ENCODE assay signal across 24 mouse cellular contexts in genomic region chr12:50122971-50123370, GRCm38 (mm10).
DNase-seq lines count a peak whose midpoint lies in the region; ATAC-seq and TF ChIP-seq lines count a peak whose summit lies in the region.
"Had no signal": no experiment of that assay in that cellular context is flagged by ENCODE, and none has a peak within 500 bp of the region (broad histone marks: within the 10 kb centered on the region; RNA-seq: fewer than 3 reads in every experiment).

No protein-coding gene starts in this region.

- no peaks in the 10 kb centered on the region for H3K9me3 ChIP-seq in forebrain, embryonic 10.5 days
- H3K9me3 ChIP-seq in forebrain, embryonic 13.5 days (replicated peaks), result no peaks in the 10 kb centered on the region
- H3K9me3 ChIP-seq in forebrain, embryonic 15.5 days, result no peaks in the 10 kb centered on the region
- H3K9me3 ChIP-seq in forebrain, postnatal 0 days (ENCODE audit: low read length), result no peaks in the 10 kb centered on the region
- H3K9me3 ChIP-seq: embryonic facial prominence, embryonic 10.5 days; embryonic facial prominence, embryonic 12.5 days had no signal

- TF ChIP-seq CTCF in brain, embryonic 14.5 days (IDR thresholded peaks at IDR 0.05; ENCODE audit: borderline replicate concordance, extremely low read depth, insufficient read depth, insufficient read length), result no peak
- TF ChIP-seq CTCF in forebrain, postnatal 0 days (IDR thresholded peaks at IDR 0.05; ENCODE audit: low read depth), result no peak

- H3K4me2 ChIP-seq in forebrain, embryonic 13.5 days, result no peak overlapping the region
- no peak overlapping the region for H3K4me2 ChIP-seq in forebrain, embryonic 15.5 days (replicated peaks)
- H3K4me2 ChIP-seq in forebrain, postnatal 0 days (ENCODE audit: low read depth), result no peak overlapping the region
- H3K4me2 ChIP-seq: embryonic facial prominence, embryonic 12.5 days had no signal

- H3K4me3 ChIP-seq in forebrain, embryonic 10.5 days, result no peak overlapping the region
- no peak overlapping the region for H3K4me3 ChIP-seq in forebrain, embryonic 13.5 days
- H3K4me3 ChIP-seq in forebrain, embryonic 15.5 days, result no peak overlapping the region
- no peak overlapping the region for H3K4me3 ChIP-seq in forebrain, postnatal 0 days (ENCODE audit: low read depth, low read length)
- H3K4me3 ChIP-seq: embryonic facial prominence, embryonic 10.5 days; embryonic facial prominence, embryonic 12.5 days had no signal

- no peaks in the 10 kb centered on the region for H3K36me3 ChIP-seq in forebrain, embryonic 10.5 days (replicated peaks)
- H3K36me3 ChIP-seq in forebrain, embryonic 13.5 days (ENCODE audit: poor library complexity, severe bottlenecking), result no peaks in the 10 kb centered on the region
- H3K36me3 ChIP-seq in forebrain, embryonic 15.5 days, result no peaks in the 10 kb centered on the region
- H3K36me3 ChIP-seq in forebrain, postnatal 0 days (ENCODE audit: insufficient read depth), result no peaks in the 10 kb centered on the region
- H3K36me3 ChIP-seq: embryonic facial prominence, embryonic 10.5 days; embryonic facial prominence, embryonic 12.5 days; G1E had no signal

- DNase-seq in forebrain, embryonic 10.5 days (ENCODE audit: extremely low spot score, low spot score), result no peak
- DNase-seq in brain, embryonic 14.5 days (ENCODE audit: low read depth), result peak; percentile 81
- DNase-seq in forebrain, postnatal 0 days, result peak; percentile 18
- DNase-seq in frontal cortex, postnatal 36 days (ENCODE audit: low spot score in 2 of 2), result no peak
- DNase-seq in cerebellum, postnatal 4 days (ENCODE audit: low spot score in 2 of 2), result no peak
- DNase-seq: adrenal gland, adult 8-10 months; adrenal gland, postnatal 14 days; adrenal gland, postnatal 36 days; B cell, adult 2 months; cerebellum, adult 11 months; cerebellum, adult 18-20 months; cerebellum, adult 8-10 months; cerebellum, adult 9-11 months; cerebellum, postnatal 14 days; cerebellum, postnatal 36 days had no signal

- no peak overlapping the region for H3K9ac ChIP-seq in forebrain, embryonic 13.5 days
- no peak overlapping the region for H3K9ac ChIP-seq in forebrain, embryonic 15.5 days (replicated peaks)
- H3K9ac ChIP-seq in forebrain, postnatal 0 days, result no peak overlapping the region
- H3K9ac ChIP-seq: embryonic facial prominence, embryonic 12.5 days had no signal

- peaks cover 52% of the 10 kb centered on the region for H3K4me1 ChIP-seq in forebrain, embryonic 10.5 days
- peaks cover 41% of the 10 kb centered on the region for H3K4me1 ChIP-seq in forebrain, embryonic 13.5 days
- H3K4me1 ChIP-seq in forebrain, embryonic 15.5 days, result peaks cover 28% of the 10 kb centered on the region
- H3K4me1 ChIP-seq in forebrain, postnatal 0 days (ENCODE audit: insufficient read depth), result peaks cover 4% of the 10 kb centered on the region

- H3K27ac ChIP-seq in forebrain, embryonic 10.5 days, result peak overlapping the region; percentile 59
- no peak overlapping the region; the same call in 1 of the 2 replicates for H3K27ac ChIP-seq in forebrain, embryonic 13.5 days
- H3K27ac ChIP-seq in forebrain, embryonic 15.5 days (replicated peaks), result peak overlapping the region; percentile 88
- no peak overlapping the region for H3K27ac ChIP-seq in forebrain, postnatal 0 days (ENCODE audit: low read depth, low read length)
- H3K27ac ChIP-seq: embryonic facial prominence, embryonic 10.5 days; embryonic facial prominence, embryonic 12.5 days had no signal

- peaks cover 45% of the 10 kb centered on the region for H3K27me3 ChIP-seq in forebrain, embryonic 10.5 days (ENCODE audit: poor library complexity, severe bottlenecking)
- no peaks in the 10 kb centered on the region for H3K27me3 ChIP-seq in forebrain, embryonic 13.5 days
- H3K27me3 ChIP-seq in forebrain, embryonic 15.5 days, result no peaks in the 10 kb centered on the region
- H3K27me3 ChIP-seq in forebrain, postnatal 0 days (ENCODE audit: insufficient read depth, low read length), result no peaks in the 10 kb centered on the region
- H3K27me3 ChIP-seq: CH12.LX; embryonic facial prominence, embryonic 12.5 days had no signal

- no peak for ATAC-seq in forebrain, embryonic 13.5 days
- no peak for ATAC-seq in forebrain, embryonic 15.5 days (replicated peaks)
- no peak for ATAC-seq in forebrain, postnatal 0 days
- ATAC-seq: activated CD4-positive, CD25-positive, alpha-beta regulatory T cell, adult 4 months; CD4-positive, CD25-positive, alpha-beta regulatory T cell, adult 4 months; Patski had no signal

- TF ChIP-seq POLR2A in brain, embryonic 14.5 days (IDR thresholded peaks at IDR 0.05; ENCODE audit: borderline replicate concordance, extremely low read depth, insufficient read depth, insufficient read length, poor library complexity, severe bottlenecking), result no peak

- WGBS in forebrain, embryonic 10.5 days, result 61% methylated on average over 1 of the region's 1 CpGs
- 23% methylated on average over 1 of the region's 1 CpGs for WGBS in forebrain, embryonic 13.5 days
- WGBS in forebrain, embryonic 15.5 days, result 28% methylated on average over 1 of the region's 1 CpGs
- 26% methylated on average over 1 of the region's 1 CpGs for WGBS in forebrain, postnatal 0 days

Comparison
In these comparisons a context has a peak if more than half of its experiments do, and no peak if none do; other contexts are left out.
1. DNase-seq: peak in brain, embryonic 14.5 days (single experiment) and forebrain, postnatal 0 days (single experiment); none in forebrain, embryonic 10.5 days (single experiment), frontal cortex, postnatal 36 days (0 of 2) and cerebellum, postnatal 4 days (0 of 2).
2. H3K27ac ChIP-seq: peak in forebrain, embryonic 10.5 days (single experiment) and forebrain, embryonic 15.5 days (single experiment); none in forebrain, embryonic 13.5 days (single experiment) and forebrain, postnatal 0 days (single experiment).